Mouse (Mus musculus) limb, embryonic 13.5 days (tissue): ENCODE results near the gene Fam107b. TPM values are rescaled to one million over a fixed set of nuclear protein-coding genes. Genes with fewer than 3 reads are reported as not detected.

Experiments used
- ATAC-seq: fragments of 200-750 bp; cut with Nextera tagmentation; 2 replicates; pipeline ENCODE4 v1.8.0; 2017; ENCODE audit warnings: low read depth, moderate number of reproducible peaks, moderate TSS enrichment; ENCODE audit not compliant: low FRiP score
- H3K27ac ChIP-seq: fragments of 300-500 bp; sonication (generic); 2 replicates; pipeline ENCODE4 v1.5.1; 2015; ENCODE audit warnings: inconsistent platforms, mild to moderate bottlenecking, moderate library complexity
- H3K27me3 ChIP-seq: fragments of 300-500 bp; sonication (generic); 2 replicates; pipeline ENCODE4 v1.6.1; 2015; ENCODE audit warnings: mild to moderate bottlenecking, inconsistent platforms
- H3K36me3 ChIP-seq: fragments of 300-500 bp; sonication (generic); 2 replicates; pipeline ENCODE4 v1.6.1; 2015; ENCODE audit warnings: inconsistent platforms, mild to moderate bottlenecking, moderate library complexity
- H3K4me1 ChIP-seq: fragments of 300-500 bp; sonication (generic); 2 replicates; pipeline ENCODE4 v1.6.1; 2015; ENCODE audit warnings: inconsistent platforms
- H3K4me2 ChIP-seq: fragments of 300-500 bp; sonication (generic); replicated peaks from 2 replicates; pipeline ENCODE4 v1.6.1; 2015; ENCODE audit warnings: inconsistent platforms, mild to moderate bottlenecking, moderate library complexity
- H3K4me3 ChIP-seq: fragments of 300-500 bp; sonication (generic); 2 replicates; pipeline ENCODE4 v1.5.1; 2015; ENCODE audit warnings: moderate library complexity, mild to moderate bottlenecking, inconsistent platforms
- H3K9ac ChIP-seq: fragments of 300-500 bp; sonication (generic); 2 replicates; pipeline ENCODE4 v1.6.1; 2015; ENCODE audit warnings: mild to moderate bottlenecking, inconsistent platforms
- H3K9me3 ChIP-seq: fragments of 300-500 bp; sonication (generic); 2 replicates; pipeline ENCODE4 v1.6.1; 2016; ENCODE audit warnings: inconsistent platforms
- WGBS: fragments of 180-500 bp; shearing (Covaris S2); methylation state at CpG from one replicate; pipeline ENCODE4 v1.1.7; 2015; 5-methylcytosine and 5-hydroxymethylcytosine counted together
- polyA plus RNA-seq: library from polyadenylated mRNA; unstranded; fragments of >200 nt; fragmentation: Nextera tagmentation; extraction: Ambion mirVana; gene quantifications from 2 replicates; pipeline ENCODE4 v1.2.1, GENCODE M21; 2015

The Fam107b gene
- polyA plus RNA-seq, 1 experiment from 2014 or later, result 34.9 TPM

DNA sequence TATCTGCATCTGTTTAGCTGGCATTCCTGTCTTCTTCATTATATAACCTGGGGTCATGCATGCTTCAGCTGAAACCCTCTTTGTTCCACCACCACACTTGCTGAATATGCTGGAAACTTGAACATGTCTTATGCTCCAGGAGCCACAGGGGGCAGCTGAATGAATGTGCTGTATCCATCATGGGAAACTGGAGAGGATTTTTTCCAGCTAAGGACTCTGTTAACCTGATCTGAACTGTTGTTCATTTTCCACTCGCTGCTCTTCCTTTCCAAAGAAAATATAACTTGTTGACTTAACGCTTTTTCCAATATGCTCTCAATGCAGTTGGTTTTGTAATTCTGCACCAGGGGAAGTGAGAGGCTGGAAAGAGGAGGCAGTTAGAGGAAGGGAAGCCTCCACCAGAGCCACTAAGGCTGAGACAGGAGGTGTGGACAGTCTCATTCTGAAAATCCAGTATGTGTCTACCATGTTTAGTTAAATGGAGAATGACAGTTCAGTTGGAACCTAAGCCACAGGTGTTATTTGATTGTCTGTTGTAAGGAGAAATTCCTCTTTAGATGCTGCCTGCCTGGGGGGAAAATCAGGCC is 9.1 kb downstream of the Fam107b start:
- Histone ChIP-seq H3K9me3 (no peaks in the 10 kb centered on the region), H3K4me1 (peaks cover 5% of the 10 kb centered on the region), H3K27me3 (no peaks in the 10 kb centered on the region), H3K27ac (peak overlapping the region; percentile 72; the same call in 1 of the 2 replicates), H3K36me3 (no peaks in the 10 kb centered on the region), H3K9ac (no peak overlapping the region), H3K4me3 (no peak overlapping the region), H3K4me2 (no peak overlapping the region)
- peak; percentile 78 for ATAC-seq
- 52% methylated on average over 2 of the region's 2 CpGs for WGBS

DNA sequence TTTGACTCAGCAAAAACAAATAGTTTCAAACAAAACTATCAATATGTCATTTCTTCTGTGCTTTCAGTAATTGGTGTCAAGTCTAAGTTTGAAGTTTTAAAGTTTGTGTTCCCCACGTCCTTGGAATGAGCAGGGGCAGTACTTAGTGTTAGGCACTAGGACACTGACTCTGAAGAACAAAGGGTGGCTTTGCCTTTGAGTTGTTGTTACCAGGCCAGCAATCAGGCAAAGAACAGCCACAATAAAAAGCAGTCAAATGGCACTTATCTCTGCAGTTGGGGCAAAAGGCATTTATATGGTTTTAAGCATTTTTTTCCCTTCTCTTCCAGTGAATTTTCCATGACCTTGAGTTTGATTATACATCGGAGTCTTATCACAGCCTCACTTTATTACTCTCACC is 12.5 kb downstream of the Fam107b start:
- no peaks in the 10 kb centered on the region for H3K36me3 ChIP-seq
- WGBS, result 66% methylated on average over 2 of the region's 2 CpGs
- H3K27me3 ChIP-seq, result no peaks in the 10 kb centered on the region

DNA sequence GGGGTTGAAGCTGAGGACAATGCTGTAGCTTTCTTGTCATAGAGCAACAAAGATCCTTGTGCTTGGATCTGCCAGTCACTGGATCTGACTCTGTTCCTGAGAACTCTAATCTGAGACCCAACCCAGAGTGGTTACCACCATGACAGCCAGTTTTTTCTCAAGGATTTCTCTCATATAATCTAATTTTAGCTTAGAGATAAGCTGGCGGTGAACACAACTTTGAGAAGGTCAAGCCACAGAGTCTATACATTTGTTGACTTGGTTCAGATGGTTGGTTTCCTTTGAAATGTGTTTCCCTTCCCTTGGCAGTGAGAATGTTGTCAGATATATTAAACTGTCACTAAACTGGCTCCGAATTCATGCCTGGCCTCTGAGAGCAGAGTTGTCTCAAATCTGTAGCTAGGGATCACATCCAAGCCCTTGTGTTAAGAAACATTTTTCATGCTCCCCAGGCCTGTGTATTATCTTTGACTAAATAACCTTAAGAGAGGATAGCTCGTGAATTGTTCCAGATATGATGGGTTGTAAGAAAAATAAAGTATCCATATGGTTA is 15.0 kb downstream of the Fam107b start:
- Histone ChIP-seq H3K27me3 (no peaks in the 10 kb centered on the region), H3K27ac (no peak overlapping the region), H3K9me3 (no peaks in the 10 kb centered on the region), H3K4me3 (no peak overlapping the region), H3K4me2 (no peak overlapping the region), H3K4me1 (no peaks in the 10 kb centered on the region), H3K9ac (no peak overlapping the region), H3K36me3 (no peaks in the 10 kb centered on the region)
- ATAC-seq, result no peak
- 86% methylated on average over 3 of the region's 3 CpGs for WGBS

More for the DNA sequence above, 12.5 kb downstream of the Fam107b start:
- no peak overlapping the region for H3K9ac ChIP-seq
- no peak overlapping the region for H3K4me3 ChIP-seq
- H3K9me3 ChIP-seq, result no peaks in the 10 kb centered on the region
- no peak overlapping the region for H3K4me2 ChIP-seq
- no peak overlapping the region for H3K27ac ChIP-seq
- no peak for ATAC-seq
- H3K4me1 ChIP-seq, result peaks cover 5% of the 10 kb centered on the region

DNA sequence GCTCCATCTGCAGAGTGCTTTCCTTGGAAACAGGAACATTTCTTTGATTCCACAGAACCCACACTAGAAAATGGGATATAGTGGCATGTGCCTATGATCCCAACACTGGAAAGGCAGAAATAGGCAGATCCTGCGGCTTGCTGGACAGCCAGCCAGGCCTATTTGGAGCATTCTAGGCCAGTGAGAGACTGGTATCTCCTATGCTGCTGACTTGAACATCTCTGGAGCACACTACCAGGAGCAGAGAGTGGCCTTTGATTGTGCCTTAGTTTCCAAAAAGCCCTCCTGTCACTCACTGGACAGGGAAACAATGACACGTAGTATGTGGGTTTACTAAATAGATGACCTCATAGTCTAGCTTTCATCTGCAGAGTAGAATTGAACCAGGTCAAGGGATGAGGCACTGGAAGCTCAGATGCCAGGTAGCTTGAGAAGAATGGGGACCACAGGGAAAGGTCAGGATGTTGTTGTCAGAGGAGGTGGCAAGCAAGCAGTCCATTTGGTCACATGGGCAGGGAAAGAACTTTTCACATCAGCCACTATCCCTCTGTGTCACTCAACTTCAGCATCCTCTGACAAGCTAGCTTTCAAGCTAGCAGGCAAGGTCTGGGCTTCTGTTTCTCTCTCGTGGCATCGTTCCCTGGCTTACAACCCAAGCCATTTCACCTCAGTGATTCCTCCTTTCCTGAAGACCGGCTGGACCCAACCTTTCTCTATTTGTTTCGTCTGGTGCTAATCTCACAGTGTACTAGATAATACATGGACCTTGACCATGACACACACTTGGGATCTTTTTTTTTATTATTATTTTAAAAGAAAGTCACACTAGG is 20.0 kb downstream of the Fam107b start:
- Histone ChIP-seq H3K4me3 (no peak overlapping the region), H3K36me3 (no peaks in the 10 kb centered on the region), H3K4me1 (no peaks in the 10 kb centered on the region), H3K9ac (no peak overlapping the region), H3K4me2 (no peak overlapping the region), H3K27me3 (no peaks in the 10 kb centered on the region), H3K9me3 (0 out of 2 replicates have a peak, but pooled peaks cover 1% of the 10 kb centered on the region), H3K27ac (no peak overlapping the region)
- ATAC-seq, result no peak
- 90% methylated on average over 6 of the region's 6 CpGs for WGBS

DNA sequence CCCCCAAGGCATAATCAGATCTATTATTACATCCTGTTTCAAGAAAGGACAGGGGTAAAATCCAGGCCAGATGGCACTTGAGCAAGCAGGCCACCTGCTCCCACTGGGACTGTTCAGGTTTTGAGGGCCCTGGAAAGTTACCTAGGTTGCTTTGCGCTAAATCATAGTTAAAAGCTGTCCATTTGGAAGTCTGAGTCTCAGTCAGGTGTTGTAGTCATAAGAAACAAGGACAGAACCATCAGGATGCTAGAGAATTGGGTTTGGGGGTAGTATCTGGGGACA is 20.6 kb downstream of the Fam107b start:
- Histone ChIP-seq H3K9me3 (0 out of 2 replicates have a peak, but pooled peaks cover 5% of the 10 kb centered on the region), H3K36me3 (no peaks in the 10 kb centered on the region), H3K4me3 (no peak overlapping the region), H3K4me1 (no peaks in the 10 kb centered on the region), H3K4me2 (no peak overlapping the region), H3K27me3 (no peaks in the 10 kb centered on the region), H3K27ac (no peak overlapping the region), H3K9ac (no peak overlapping the region)
- 87% methylated on average over 1 of the region's 1 CpGs for WGBS
- ATAC-seq, result no peak

DNA sequence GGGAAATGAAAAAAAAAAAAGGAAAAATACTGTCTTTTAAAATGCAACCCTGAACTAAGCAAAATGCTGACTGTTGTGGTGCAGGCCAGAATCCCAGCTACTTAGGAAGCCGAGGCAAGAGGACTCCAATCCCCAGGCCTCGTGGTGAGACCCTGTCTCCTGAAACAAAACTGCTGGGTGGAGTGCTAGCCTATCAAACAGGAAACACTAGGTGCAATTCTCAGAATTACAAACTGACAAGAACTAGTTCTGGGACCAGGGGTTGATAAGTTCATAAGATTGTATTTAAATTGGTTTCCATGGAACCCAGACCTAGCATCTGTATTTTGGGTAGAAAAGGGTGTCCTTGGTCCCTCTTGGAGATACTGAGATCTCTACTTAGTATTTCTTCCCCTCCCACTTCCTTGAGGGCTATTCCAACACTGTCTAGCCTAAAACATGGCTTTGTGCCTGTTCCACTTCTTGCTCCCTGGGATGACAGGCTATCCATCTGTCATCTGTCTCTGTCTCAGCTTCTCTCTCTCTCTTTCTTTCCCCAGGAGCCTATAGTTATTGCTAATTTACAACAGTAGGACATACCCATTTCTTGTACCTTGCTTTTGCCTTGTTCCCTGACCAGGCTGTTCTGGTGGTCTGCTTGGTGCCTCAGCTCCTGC is 24.5 kb downstream of the Fam107b start:
- no peaks in the 10 kb centered on the region for H3K4me1 ChIP-seq
- no peak overlapping the region for H3K27ac ChIP-seq
- H3K4me2 ChIP-seq, result no peak overlapping the region
- H3K4me3 ChIP-seq, result no peak overlapping the region
- no peak overlapping the region for H3K9ac ChIP-seq
- 71% methylated on average over 2 of the region's 2 CpGs for WGBS
- no peaks in the 10 kb centered on the region for H3K27me3 ChIP-seq
- no peak for ATAC-seq
- peaks cover 13% of the 10 kb centered on the region; the same call in 1 of the 2 replicates for H3K9me3 ChIP-seq
- no peaks in the 10 kb centered on the region for H3K36me3 ChIP-seq

DNA sequence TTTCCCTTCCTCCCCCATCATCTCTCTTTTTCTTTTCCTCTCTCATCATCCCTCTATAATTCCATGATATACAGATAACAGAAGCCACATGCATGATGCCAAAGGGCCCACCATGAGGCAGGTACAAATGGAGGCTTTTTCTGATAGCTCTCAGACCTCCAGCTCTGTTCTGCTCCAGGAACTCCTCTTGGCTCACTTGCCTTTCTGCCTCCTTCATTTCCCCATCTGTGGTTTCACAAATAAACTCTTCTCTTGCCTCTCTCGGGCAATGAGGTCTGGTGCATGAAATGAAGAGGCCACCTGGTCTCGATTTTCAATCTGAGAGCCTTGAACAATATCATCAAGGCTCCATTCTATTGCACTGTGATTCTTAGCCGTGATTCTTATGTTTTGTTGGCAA is 30.1 kb downstream of the Fam107b start:
- WGBS, result 59% methylated on average over 3 of the region's 3 CpGs
- Histone ChIP-seq H3K4me2 (no peak overlapping the region), H3K36me3 (no peaks in the 10 kb centered on the region)

DNA sequence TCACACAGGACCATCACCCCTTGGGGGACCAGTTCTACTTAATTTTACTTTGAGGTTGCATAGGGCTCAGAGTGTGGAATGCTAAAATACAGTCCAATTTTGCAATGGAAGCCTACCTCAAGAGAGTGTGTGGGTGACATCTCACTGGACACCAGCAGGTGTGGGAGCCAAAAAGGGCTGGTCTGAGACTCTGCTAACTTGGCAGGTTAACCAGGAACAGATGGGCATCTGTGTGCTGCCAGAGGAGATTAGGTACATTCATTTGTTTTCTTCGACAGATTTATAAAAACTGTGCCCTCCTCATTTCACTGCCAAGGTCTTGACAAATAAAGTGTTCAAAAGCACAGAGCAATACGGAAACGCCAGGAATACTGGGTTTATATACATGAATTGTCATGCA is 32.3 kb downstream of the Fam107b start:
- no peak for ATAC-seq
- no peak overlapping the region for H3K27ac ChIP-seq
- H3K9me3 ChIP-seq, result no peaks in the 10 kb centered on the region
- H3K9ac ChIP-seq, result no peak overlapping the region
- no peaks in the 10 kb centered on the region for H3K36me3 ChIP-seq
- 78% methylated on average over 3 of the region's 3 CpGs for WGBS
- H3K4me2 ChIP-seq, result no peak overlapping the region
- no peaks in the 10 kb centered on the region for H3K4me1 ChIP-seq
- no peak overlapping the region for H3K4me3 ChIP-seq
- no peaks in the 10 kb centered on the region for H3K27me3 ChIP-seq

More for the DNA sequence above, 30.1 kb downstream of the Fam107b start:
- no peaks in the 10 kb centered on the region for H3K27me3 ChIP-seq
- no peak overlapping the region for H3K27ac ChIP-seq
- no peak overlapping the region for H3K4me3 ChIP-seq
- no peak for ATAC-seq
- no peak overlapping the region for H3K9ac ChIP-seq
- peaks cover 10% of the 10 kb centered on the region; the same call in 1 of the 2 replicates for H3K9me3 ChIP-seq
- no peaks in the 10 kb centered on the region for H3K4me1 ChIP-seq

DNA sequence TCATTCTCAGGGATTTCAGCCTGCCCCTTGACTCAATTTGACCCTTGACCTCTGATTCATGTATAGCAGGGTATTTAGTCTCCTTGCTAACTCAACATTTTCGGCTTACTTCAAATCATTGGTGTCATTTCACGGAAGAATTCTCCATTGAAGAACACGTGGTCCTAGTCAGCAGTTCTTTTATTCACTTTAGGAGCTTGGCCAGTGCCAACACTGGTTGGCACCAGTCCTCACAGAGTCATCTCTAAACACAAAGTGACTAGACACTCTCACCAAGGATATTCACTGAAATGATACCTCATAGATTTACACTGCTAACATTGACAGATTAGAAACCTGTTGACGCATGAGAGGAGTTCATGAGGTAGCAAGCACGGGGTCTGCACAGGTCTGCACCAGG is 32.9 kb downstream of the Fam107b start:
- Histone ChIP-seq H3K36me3 (no peaks in the 10 kb centered on the region), H3K27me3 (no peaks in the 10 kb centered on the region), H3K27ac (no peak overlapping the region), H3K9ac (no peak overlapping the region), H3K4me2 (no peak overlapping the region), H3K4me1 (no peaks in the 10 kb centered on the region), H3K9me3 (no peaks in the 10 kb centered on the region), H3K4me3 (no peak overlapping the region)
- no peak for ATAC-seq
- 83% methylated on average over 5 of the region's 5 CpGs for WGBS

DNA sequence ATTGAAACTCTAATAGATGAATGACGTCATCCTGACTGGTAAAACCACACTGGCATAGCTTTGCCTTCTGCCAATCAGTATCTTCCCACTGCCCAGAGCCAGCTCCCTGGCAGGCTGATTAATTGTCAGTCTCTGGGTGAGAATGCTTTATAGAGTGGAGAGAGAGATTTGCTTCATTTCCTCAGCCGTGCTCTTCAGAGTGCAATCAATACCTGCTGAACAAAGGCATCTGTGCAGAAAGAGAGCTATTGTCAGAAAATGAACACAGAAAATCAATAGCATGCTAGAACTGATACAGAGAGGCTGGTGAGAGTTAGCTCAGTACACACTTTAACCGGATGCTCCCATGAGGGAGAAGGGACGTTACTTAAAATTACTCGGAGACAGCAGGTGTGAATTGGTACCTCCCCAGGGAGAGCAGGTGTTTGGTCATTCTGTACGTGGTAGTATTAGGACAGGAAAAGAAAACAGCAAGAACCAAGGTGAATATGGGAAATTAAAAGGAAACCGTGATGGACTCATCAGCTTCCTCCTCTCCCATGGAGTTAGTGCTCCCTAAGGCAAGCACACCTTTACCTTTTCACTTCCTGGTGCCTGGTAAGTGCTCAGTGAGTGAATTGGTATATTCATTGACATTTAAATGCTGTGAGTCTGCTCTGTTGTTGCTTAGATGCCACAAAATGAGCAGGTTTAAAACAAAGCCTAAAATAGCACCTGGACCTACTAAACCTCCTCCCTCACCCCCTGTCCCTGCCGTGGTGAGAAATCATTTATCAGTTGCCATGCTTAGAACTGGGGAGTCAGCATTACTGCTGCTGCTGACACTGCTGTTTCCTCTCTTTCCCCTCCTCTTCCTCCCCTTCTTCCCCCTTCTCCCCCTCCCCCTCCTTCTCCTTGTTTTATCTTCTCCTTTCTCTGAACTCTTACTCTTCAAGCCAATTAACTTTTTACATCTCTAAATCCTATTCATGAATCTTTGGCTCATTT is 38.9 kb downstream of the Fam107b start:
- Histone ChIP-seq H3K9ac (no peak overlapping the region), H3K27me3 (no peaks in the 10 kb centered on the region), H3K4me3 (no peak overlapping the region), H3K4me1 (no peaks in the 10 kb centered on the region), H3K4me2 (no peak overlapping the region), H3K36me3 (no peaks in the 10 kb centered on the region), H3K9me3 (0 out of 2 replicates have a peak, but pooled peaks cover 4% of the 10 kb centered on the region), H3K27ac (no peak overlapping the region)
- no peak for ATAC-seq
- 46% methylated on average over 8 of the region's 8 CpGs for WGBS

DNA sequence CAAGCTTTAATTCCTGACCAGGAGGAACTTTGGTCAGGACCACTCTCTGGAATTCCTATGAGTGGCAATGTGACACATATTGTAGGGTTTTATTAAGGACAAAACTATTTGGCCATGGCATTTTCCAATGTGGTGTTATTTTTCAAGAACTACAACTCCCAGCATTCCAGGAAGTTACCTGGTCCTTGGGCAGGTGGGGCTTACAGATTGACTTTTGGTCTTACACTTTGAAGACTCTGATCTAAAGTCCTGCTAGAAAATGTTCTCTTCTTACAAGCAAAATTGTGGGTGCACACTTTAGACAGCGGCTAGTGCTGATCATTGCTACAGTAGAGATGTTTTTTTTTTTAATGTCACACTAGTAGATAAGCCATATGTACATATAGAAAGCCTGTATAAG is 48.2 kb downstream of the Fam107b start:
- H3K9ac ChIP-seq, result no peak overlapping the region
- 89% methylated on average over 1 of the region's 1 CpGs for WGBS
- H3K9me3 ChIP-seq, result no peaks in the 10 kb centered on the region
- no peak overlapping the region for H3K4me2 ChIP-seq
- H3K27ac ChIP-seq, result no peak overlapping the region
- no peak for ATAC-seq
- no peaks in the 10 kb centered on the region for H3K27me3 ChIP-seq
- H3K36me3 ChIP-seq, result no peaks in the 10 kb centered on the region
- H3K4me1 ChIP-seq, result 0 out of 2 replicates have a peak, but pooled peaks cover 12% of the 10 kb centered on the region
- H3K4me3 ChIP-seq, result no peak overlapping the region
